Mouse (Mus musculus) cortical plate, adult 2 months (tissue): ENCODE results near the gene Odf3l1.

ENCODE experiments used
- CTCF ChIP-seq: fragments of 200-500 bp; IDR thresholded peaks from 2 replicates; pipeline ENCODE4 v1.5.1; 2011; ENCODE audit warnings: mild to moderate bottlenecking, control low read depth, low read length; ENCODE audit not compliant: insufficient read depth; ENCODE audit errors: extremely low read depth
- POLR2A ChIP-seq: fragments of 200-500 bp; IDR thresholded peaks from 2 replicates; pipeline ENCODE4 v1.6.1; 2011; ENCODE audit warnings: mild to moderate bottlenecking, low read length, control low read depth; ENCODE audit not compliant: insufficient read depth; ENCODE audit errors: extremely low read depth

DNA sequence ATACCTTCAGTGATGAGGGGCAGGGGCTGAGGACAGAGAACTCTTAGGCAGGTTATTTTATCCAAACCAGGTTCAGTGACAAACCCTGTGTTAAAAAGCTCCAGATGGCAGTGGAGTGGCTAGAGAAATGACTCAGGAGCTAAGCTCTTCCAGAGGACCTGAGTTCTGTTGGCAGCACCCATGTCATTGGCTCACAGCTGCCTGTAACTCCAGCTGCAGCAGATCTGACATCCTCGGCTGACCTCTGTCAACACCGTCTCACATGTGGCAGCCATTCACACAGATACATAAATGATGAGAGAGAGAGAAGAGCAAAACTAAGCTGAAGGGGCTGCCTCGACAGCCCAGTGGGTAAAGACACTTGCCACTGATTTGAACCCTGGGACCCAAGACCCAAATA lies 7.0 kb downstream of the Odf3l1 start:
- TF ChIP-seq CTCF (no peak), POLR2A (no peak)
